Mouse (Mus musculus): ENCODE data around the gene Spata46. TPM values are rescaled to one million over a fixed set of nuclear protein-coding genes. Genes with fewer than 3 reads are reported as not detected.

Gene Spata46
- polyA plus RNA-seq, 1 experiment from 2014 or later = 2.0 TPM

GRCm38 (mm10) chr1:170353335-170353734 is 44.7 kb downstream of the Spata46 start:
- Histone ChIP-seq H3K27me3 (ENCODE audit: control insufficient read depth, insufficient read depth, low read length) (no peaks in the 10 kb centered on the region), H3K4me2 (replicated peaks; ENCODE audit: low read depth, low read length) (no peak overlapping the region), H3K4me3 (ENCODE audit: low read length) (no peak overlapping the region), H3K36me3 (ENCODE audit: control insufficient read depth, insufficient read depth, low read length) (no peaks in the 10 kb centered on the region), H3K27ac (ENCODE audit: low read depth, low read length) (no peak overlapping the region), H3K4me1 (ENCODE audit: control insufficient read depth, insufficient read depth, low read length) (no peaks in the 10 kb centered on the region), H3K9ac (ENCODE audit: low read depth, low read length) (no peak overlapping the region), H3K9me3 (ENCODE audit: control insufficient read depth, low read length) (no peaks in the 10 kb centered on the region)
- WGBS = 60% methylated on average over 3 of the region's 3 CpGs
- no peak for ATAC-seq (ENCODE audit: low FRiP score, low TSS enrichment)

- Histone ChIP-seq H3K4me3 (ENCODE audit: low read length) (no peak overlapping the region), H3K4me2 (replicated peaks; ENCODE audit: low read depth, low read length) (no peak overlapping the region), H3K27me3 (ENCODE audit: control insufficient read depth, insufficient read depth, low read length) (no peaks in the 10 kb centered on the region), H3K27ac (ENCODE audit: low read depth, low read length) (no peak overlapping the region), H3K9me3 (ENCODE audit: control insufficient read depth, low read length) (no peaks in the 10 kb centered on the region), H3K9ac (ENCODE audit: low read depth, low read length) (no peak overlapping the region), H3K4me1 (ENCODE audit: control insufficient read depth, insufficient read depth, low read length) (peaks cover 5% of the 10 kb centered on the region; the same call in 1 of the 2 replicates), H3K36me3 (ENCODE audit: control insufficient read depth, insufficient read depth, low read length) (no peaks in the 10 kb centered on the region)
- peak; percentile 85; the same call in 1 of the 2 replicates for ATAC-seq (ENCODE audit: low FRiP score, low TSS enrichment)
- WGBS = 29% methylated on average over 10 of the region's 10 CpGs
Measured at GRCm38 (mm10) chr1:170360183-170360915, 51.7 kb downstream of the Spata46 start.

Other genes with a start within 250 kb of the Spata46 start
- 22.3 and 29.5 TPM in 2 replicates for gene Ddr2, start 198.0 kb upstream of the Spata46 start, polyA plus RNA-seq (2014; fragmentation: Nextera tagmentation; extraction: Ambion mirVana)
- 36.5 and 51.0 TPM in 2 replicates for gene Uap1, start 133.8 kb upstream of the Spata46 start, polyA plus RNA-seq (2014; fragmentation: Nextera tagmentation; extraction: Ambion mirVana)
- gene Uhmk1, start 93.4 kb upstream of the Spata46 start, polyA plus RNA-seq (2014; fragmentation: Nextera tagmentation; extraction: Ambion mirVana) = 8.2 and 12.2 TPM in 2 replicates
- gene Sh2d1b2, start 76.1 kb upstream of the Spata46 start, polyA plus RNA-seq (2014; fragmentation: Nextera tagmentation; extraction: Ambion mirVana) = not detected in 2 replicates
- 0.11 TPM in 1 of 2 replicates, not detected in the other for gene Sh2d1b1, start 31.5 kb upstream of the Spata46 start, polyA plus RNA-seq (2014; fragmentation: Nextera tagmentation; extraction: Ambion mirVana)
- 3.5 and 6.0 TPM in 2 replicates for gene Gm7694, start 2.5 kb upstream of the Spata46 start, polyA plus RNA-seq (2014; fragmentation: Nextera tagmentation; extraction: Ambion mirVana)

All from kidney, embryonic 14.5 days (tissue).